Mouse (Mus musculus) c-Kit-negative CD71-positive TER-119-positive erythroid progenitor cells, embryonic 14.5 days (primary cell): ENCODE data around the gene Hspa1b.

Source experiments
- DNase-seq: peaks from one replicate; pipeline ENCODE4 v3.0.0-alpha.2; 2013; ENCODE audit warnings: low read depth, low spot score

Gene Hspa1b

DNA sequence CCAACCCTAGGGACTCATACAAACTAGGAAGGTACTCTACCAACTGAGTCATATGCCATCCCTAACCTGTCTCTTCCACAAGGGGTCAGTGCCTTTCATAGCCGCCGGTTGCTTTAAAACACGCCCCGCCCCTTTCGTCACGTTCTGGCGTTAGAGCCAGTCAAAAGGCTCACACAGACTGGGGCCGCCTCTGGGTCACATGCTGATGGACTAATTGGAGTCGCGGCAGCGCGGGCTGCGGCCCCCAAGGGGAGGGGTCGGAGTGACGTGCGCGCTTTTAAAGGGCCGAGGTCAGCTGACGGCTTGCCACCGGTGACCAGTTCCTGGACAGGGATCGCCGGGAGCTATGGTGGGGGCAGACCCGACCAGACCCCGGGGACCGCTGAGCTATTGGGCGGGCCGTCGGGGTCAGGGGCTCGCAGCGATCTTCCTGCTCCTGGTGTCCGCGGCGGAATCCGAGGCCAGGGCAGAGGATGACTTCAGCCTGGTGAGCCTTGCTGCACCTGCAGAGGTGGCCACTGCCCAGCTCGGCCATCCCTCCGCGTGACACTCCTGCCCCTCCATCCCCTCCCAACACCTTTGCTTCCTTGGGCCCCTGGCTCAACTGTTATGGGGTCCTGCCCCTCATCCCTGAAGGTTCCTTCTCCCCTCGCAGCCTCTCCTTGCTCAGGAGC, 27.8 kb downstream of the Hspa1b start, which contains the start of gene Neu1:
Gene Neu1, plus strand, starts transcription at position 193 of the 674 bp plus-strand sequence.
- peak; percentile 75 for DNase-seq

DNA sequence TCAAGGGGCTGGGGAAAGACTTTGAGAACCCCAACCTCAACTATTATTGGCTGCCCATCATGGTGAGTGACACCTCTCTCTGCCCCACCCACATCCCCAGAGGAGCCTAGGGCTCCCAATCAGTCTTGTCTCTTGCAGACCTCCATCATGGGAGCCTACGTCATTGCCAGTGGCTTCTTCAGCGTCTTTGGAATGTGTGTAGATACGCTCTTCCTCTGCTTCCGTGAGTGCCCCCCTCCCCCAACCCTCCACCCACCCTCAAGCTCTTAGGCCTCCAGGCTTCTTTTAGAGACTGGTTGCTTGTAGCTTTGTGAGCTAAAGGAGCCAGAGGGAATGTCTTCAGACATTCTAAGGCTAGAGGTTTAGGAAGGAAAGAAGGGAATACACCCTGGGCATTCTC, 30.2 kb downstream of the Hspa1b start:
- no peak for DNase-seq

GRCm38 (mm10) chr17:34927306-34928019, 31.6 kb downstream of the Hspa1b start:
- DNase-seq, result no peak

- no peak for DNase-seq
Measured at GRCm38 (mm10) chr17:34924258-34924657, 34.8 kb downstream of the Hspa1b start.

DNA sequence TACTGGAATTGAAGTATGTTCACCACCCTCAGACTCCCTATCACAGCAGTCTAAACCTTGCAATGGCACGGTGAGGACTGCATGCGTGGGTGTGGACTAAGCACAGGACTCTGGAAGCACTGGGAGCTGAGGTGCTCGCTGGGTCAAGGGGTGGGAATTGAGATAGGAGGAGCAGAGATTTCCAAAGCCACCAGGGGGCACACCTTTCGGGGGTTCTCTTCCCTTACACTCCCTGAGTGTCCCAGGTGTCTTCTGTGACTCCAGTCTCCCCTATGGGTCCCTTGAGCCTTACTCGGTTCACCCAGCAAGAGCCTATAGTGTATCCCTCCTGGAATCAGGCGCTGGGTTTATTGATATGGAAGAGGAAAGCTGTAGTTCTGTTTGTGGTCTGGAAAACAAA, 36.1 kb downstream of the Hspa1b start:
- DNase-seq, result no peak

GRCm38 (mm10) chr17:34917188-34917587, 41.9 kb downstream of the Hspa1b start:
- DNase-seq, result no peak

DNA sequence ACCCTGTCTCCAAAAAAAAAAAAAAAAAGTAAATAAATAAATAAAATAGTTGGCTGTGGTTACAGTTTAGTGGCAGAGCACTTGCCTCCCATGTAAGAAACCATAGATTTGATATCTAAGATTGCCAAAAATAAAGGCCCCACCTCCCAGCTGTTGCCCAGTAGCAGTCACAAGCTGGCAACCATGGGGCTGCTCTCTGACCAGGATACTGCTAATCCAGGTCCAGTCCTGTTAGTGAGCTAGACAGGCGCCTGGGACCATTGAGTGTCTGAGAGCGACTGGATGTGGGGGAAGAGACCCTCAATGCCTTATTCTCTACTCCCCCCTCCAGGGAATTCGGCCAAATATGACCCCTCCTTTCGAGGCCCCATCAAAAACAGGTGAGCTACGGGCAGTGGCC, 42.7 kb downstream of the Hspa1b start:
- no peak for DNase-seq

DNA sequence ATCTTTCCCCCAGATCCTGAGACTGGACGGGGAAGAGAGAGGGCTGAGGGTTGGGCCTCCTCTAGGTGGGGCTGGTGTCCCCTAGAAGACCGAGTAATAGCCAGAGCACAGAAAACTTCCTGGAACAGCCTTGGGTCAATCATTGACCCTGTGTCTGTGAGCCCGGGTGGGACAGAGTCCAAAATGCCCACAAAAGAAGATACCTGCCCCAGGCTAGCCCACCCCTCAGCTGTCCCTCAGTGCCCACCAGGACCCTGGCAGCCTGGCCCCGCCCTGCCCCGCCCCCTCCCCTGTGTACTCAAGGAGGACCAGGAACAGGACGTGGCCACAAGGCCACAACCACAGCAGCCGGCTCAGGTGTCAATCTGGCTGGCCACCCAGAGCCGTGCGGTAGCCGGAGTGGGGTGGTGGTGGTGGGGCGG, 43.6 kb downstream of the Hspa1b start:
- DNase-seq, result no peak

GRCm38 (mm10) chr17:34913930-34914665, 44.9 kb downstream of the Hspa1b start, which contains the start of gene Slc44a4:
Gene Slc44a4 (plus strand): TSS chr17:34914466.
- no peak for DNase-seq

DNA sequence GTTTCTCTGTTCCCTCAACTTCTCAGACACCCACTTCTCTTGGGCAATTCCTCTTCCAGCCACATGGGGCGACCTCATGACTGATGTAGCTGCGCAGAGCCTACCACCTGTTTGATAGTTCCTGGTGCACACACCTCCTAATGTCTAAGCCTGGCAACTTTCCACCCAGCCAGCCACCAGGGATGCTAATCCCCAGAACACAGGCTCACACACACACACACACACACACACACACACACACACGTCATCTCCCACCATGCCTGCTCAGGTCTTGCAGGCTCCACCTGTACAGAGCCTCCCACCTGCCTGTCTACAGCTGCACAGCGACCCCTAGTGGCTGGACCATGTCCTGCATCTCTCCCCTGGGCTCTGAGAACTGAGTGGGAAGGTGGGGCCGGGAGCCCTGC, 47.1 kb downstream of the Hspa1b start:
- DNase-seq, result peak; percentile 61

DNA sequence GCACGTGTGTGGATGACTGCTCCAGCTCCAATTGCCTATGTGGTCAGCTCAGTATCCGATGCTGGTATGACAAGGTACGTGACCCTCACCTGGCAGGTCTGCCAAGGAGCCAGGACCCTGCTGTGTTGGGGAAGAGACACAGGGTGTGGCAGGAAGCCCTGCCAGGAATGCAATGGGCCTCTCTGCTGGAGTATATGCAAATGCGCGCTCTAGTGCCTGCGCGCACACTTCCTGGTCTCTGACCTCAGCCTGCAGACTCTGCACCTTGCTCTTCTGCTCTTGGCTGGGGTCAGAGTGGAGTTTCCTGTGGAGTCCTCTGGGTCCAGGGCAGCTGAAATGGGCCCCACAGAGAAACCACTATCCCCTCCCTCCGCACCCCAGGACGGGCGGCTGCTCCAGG, 48.1 kb downstream of the Hspa1b start:
- no peak for DNase-seq
